Mouse (Mus musculus) megakaryocyte, embryonic 14.5 days (primary cell): Measurements from ENCODE around the gene Fam13a.

Experiments
- FLI1 ChIP-seq: IDR thresholded peaks from 2 replicates; pipeline ENCODE4 v1.6.1; 2012; ENCODE audit warnings: low read length, inconsistent platforms, mixed read lengths
- GATA1 ChIP-seq: IDR thresholded peaks from 3 replicates; pipeline ENCODE4 v1.6.1; 2012; ENCODE audit warnings: mixed read lengths, low read length, inconsistent platforms, borderline replicate concordance

- TF ChIP-seq GATA1 (no peak), FLI1 (no peak)
Measured at GRCm38 (mm10) chr6:59020346-59020745, 4.0 kb downstream of the Fam13a start.
